Mouse (Mus musculus) forebrain, embryonic 11.5 days (tissue): ENCODE data around the gene Ankrd34c. TPM values are rescaled to one million over a fixed set of nuclear protein-coding genes. Genes with fewer than 3 reads are reported as not detected.
A peak's percentile ranks its signal among the peaks of the same experiment; 100 is the strongest.

Source experiments
- ATAC-seq: fragments of 200-750 bp; cut with Nextera tagmentation; replicated peaks from 2 replicates; pipeline ENCODE4 v1.8.0; 2017; ENCODE audit warnings: moderate TSS enrichment; ENCODE audit not compliant: low FRiP score
- DNase-seq: peaks from one replicate; pipeline ENCODE4 v3.0.0-alpha.2; 2017; ENCODE audit warnings: low spot score
- H3K27ac ChIP-seq: fragments of 300-500 bp; sonication (generic); 2 replicates; pipeline ENCODE4 v1.5.1; 2014; ENCODE audit warnings: low read depth, low read length
- H3K27me3 ChIP-seq: fragments of 300-500 bp; sonication (generic); 2 replicates; pipeline ENCODE4 v1.6.1; 2014; ENCODE audit warnings: mild to moderate bottlenecking, low read length, mixed read lengths; ENCODE audit not compliant: control insufficient read depth, insufficient read depth
- H3K36me3 ChIP-seq: fragments of 300-500 bp; sonication (generic); 2 replicates; pipeline ENCODE4 v1.6.1; 2014; ENCODE audit warnings: mild to moderate bottlenecking, low read length, moderate library complexity, mixed read lengths; ENCODE audit not compliant: control insufficient read depth, insufficient read depth
- H3K4me1 ChIP-seq: fragments of 300-500 bp; sonication (generic); replicated peaks from 2 replicates; pipeline ENCODE4 v1.6.1; 2014; ENCODE audit warnings: low read length, mixed read lengths; ENCODE audit not compliant: control insufficient read depth, insufficient read depth
- H3K4me2 ChIP-seq: fragments of 300-500 bp; sonication (generic); 2 replicates; pipeline ENCODE4 v1.6.1; 2014; ENCODE audit warnings: low read depth, mild to moderate bottlenecking, low read length, moderate library complexity, mixed read lengths; ENCODE audit not compliant: severe bottlenecking
- H3K4me3 ChIP-seq: fragments of 300-500 bp; sonication (generic); 2 replicates; pipeline ENCODE4 v1.5.1; 2014; ENCODE audit warnings: low read depth, low read length
- H3K9ac ChIP-seq: fragments of 300-500 bp; sonication (generic); 2 replicates; pipeline ENCODE4 v1.6.1; 2014; ENCODE audit warnings: low read length
- H3K9me3 ChIP-seq: fragments of 300-500 bp; sonication (generic); 2 replicates; pipeline ENCODE4 v1.6.1; 2016; ENCODE audit warnings: low read length, mixed read lengths; ENCODE audit not compliant: control insufficient read depth
- WGBS: fragments of 180-500 bp; shearing (Covaris S2); extraction: QIAGEN DNeasy Blood & Tissue Kit; methylation state at CpG from one replicate; pipeline ENCODE4 v1.1.7; 2014; 5-methylcytosine and 5-hydroxymethylcytosine counted together
- polyA plus RNA-seq: library from polyadenylated mRNA; unstranded; fragments of >200 nt; fragmentation: Nextera tagmentation; extraction: Ambion mirVana; gene quantifications from 2 replicates; pipeline ENCODE4 v1.2.1, GENCODE M21; 2014

Ankrd34c gene
- not detected in 2 replicates for polyA plus RNA-seq

DNA sequence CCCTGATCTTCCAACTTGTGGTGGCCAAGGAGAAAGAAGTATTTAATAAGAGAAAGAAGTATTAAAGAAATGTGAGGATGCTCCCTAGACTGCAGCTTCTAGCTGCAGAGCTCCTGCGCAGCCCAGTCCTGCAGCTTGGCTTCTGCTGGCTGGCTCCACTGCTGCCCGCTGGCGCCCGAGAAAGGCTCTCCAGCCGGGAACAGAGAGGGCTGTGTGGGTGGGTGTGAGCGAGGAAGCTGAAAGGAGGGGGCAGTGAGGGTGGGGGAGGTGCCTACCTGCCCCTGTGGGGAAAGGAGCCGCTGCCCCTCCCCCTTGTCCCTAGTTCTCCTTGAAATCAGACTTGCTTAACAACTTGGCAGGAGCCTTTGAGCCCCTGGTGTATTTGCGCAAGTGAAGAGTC, at the start of gene Ankrd34c:
Gene Ankrd34c, minus strand, starts transcription at position 181 of the 400 bp plus-strand sequence.
- no peak within 1 kb of the TSS for H3K4me3 ChIP-seq
- peak within 1 kb of the TSS; percentile 21; the same call in 1 of the 2 replicates for H3K4me2 ChIP-seq
- no peaks in the 10 kb centered on the region for H3K9me3 ChIP-seq
- peaks cover 6% of the 10 kb centered on the region; the same call in 1 of the 2 replicates for H3K27me3 ChIP-seq
- ATAC-seq, result 0 out of 2 replicates have a peak, but pooled peaks have one; percentile 15
- DNase-seq, result peak; percentile 53
- 4% methylated on average over 8 of the region's 8 CpGs for WGBS
- no peaks in the 10 kb centered on the region; the same call in 1 of the 2 replicates for H3K4me1 ChIP-seq
- no peak within 1 kb of the TSS for H3K9ac ChIP-seq
- no peak within 1 kb of the TSS for H3K27ac ChIP-seq
- H3K36me3 ChIP-seq, result no peaks in the 10 kb centered on the region

DNA sequence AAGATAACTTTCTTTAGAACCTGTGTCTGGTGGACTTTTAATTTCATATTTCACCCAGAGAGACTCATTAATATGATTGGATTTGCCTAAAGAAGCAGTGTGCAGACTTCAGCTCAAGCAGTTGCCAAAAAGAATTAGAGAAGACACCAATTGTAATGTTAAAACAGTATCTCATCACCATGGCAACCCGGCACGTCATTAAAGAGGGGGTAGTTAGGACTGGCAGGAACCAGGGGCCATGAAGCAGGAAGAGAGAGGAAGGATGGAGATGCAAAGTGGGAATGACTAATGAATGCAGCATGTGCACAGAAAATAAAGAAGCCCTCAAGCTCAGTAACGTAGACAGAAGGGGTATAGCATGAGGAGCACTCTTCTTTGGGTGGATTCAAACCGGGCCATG, 49.3 kb upstream of the Ankrd34c start:
- H3K4me2 ChIP-seq, result no peak overlapping the region
- no peaks in the 10 kb centered on the region for H3K4me1 ChIP-seq
- no peaks in the 10 kb centered on the region for H3K27me3 ChIP-seq
- DNase-seq (no peak), ATAC-seq (no peak)
- H3K27ac ChIP-seq, result no peak overlapping the region
- 50% methylated on average over 4 of the region's 4 CpGs for WGBS
- no peaks in the 10 kb centered on the region for H3K36me3 ChIP-seq
- no peak overlapping the region for H3K9ac ChIP-seq
- H3K4me3 ChIP-seq, result no peak overlapping the region
- H3K9me3 ChIP-seq, result no peaks in the 10 kb centered on the region

DNA sequence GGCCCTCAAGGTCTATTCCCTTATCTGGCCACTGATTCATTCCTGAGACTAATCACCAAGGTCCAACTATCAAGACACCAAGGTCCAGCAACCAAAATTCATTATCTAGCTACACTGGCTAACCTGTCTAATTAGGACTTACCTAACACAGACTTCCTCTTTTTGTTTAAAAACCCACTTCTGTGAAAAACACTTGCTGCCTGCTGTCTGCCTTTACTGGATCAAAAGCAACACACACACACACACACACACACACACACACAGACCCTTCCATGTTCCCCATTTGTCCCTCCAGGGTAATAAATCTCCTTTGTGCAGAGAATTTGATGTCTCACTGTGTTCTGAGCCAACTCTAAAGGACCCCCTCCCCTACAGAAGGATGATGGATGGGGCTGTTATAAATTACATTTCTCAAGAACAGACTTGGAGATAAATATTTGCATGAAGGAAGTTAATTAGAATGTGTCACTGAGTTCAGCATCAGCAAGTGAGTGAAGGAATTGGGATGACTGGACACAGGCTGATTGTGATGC, 43.2 kb upstream of the Ankrd34c start:
- no peaks in the 10 kb centered on the region for H3K4me1 ChIP-seq
- no peaks in the 10 kb centered on the region for H3K27me3 ChIP-seq
- DNase-seq (no peak), ATAC-seq (no peak)
- H3K9me3 ChIP-seq, result no peaks in the 10 kb centered on the region
- no peak overlapping the region for H3K4me3 ChIP-seq
- no peak overlapping the region for H3K27ac ChIP-seq
- H3K4me2 ChIP-seq, result no peak overlapping the region
- no peak overlapping the region for H3K9ac ChIP-seq
- no peaks in the 10 kb centered on the region for H3K36me3 ChIP-seq

DNA sequence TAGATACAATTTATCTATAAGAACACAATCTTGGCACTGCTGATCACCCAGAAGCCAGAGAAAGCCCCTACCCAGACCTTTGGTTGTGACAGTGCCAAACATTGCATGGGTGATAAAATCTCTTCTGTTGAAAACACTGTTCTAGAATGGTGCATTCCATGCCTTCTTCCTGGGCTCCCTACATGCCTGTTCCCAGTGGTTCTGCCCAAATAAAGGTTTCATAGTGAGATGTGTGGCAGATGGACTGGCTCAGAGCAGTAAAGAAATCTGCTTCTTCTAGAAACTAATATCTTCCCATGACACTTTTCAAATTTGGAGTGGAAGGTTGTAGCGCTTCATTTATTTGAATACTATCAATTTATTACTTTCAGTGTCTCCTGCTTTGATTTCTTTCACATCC, 41.0 kb upstream of the Ankrd34c start:
- DNase-seq (no peak), ATAC-seq (no peak)
- H3K9me3 ChIP-seq, result no peaks in the 10 kb centered on the region
- no peaks in the 10 kb centered on the region for H3K4me1 ChIP-seq
- H3K27ac ChIP-seq, result no peak overlapping the region
- H3K36me3 ChIP-seq, result no peaks in the 10 kb centered on the region
- WGBS, result 90% methylated on average over 1 of the region's 1 CpGs
- H3K27me3 ChIP-seq, result no peaks in the 10 kb centered on the region
- no peak overlapping the region for H3K9ac ChIP-seq
- no peak overlapping the region for H3K4me3 ChIP-seq
- H3K4me2 ChIP-seq, result no peak overlapping the region

DNA sequence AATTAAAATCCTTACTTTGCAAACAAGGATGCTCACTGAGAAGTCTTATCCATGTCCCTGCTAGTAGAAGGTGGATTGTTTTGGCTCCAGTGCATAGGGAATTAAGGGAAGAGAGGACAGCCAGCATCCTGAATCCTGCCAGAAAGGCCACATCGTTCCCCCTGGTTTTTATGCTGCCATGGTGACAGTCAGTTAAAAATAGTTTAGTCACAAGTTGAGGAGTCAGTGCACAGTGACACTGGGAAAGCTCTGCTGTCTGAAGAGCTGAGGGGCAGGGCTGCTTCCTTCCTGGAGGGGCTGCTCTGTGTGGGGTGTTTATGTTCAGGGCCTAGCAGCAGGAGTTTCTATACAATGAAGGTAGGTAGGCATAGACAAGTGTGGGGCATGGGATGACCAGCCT, 32.9 kb upstream of the Ankrd34c start:
- no peak overlapping the region for H3K9ac ChIP-seq
- no peaks in the 10 kb centered on the region for H3K27me3 ChIP-seq

DNA sequence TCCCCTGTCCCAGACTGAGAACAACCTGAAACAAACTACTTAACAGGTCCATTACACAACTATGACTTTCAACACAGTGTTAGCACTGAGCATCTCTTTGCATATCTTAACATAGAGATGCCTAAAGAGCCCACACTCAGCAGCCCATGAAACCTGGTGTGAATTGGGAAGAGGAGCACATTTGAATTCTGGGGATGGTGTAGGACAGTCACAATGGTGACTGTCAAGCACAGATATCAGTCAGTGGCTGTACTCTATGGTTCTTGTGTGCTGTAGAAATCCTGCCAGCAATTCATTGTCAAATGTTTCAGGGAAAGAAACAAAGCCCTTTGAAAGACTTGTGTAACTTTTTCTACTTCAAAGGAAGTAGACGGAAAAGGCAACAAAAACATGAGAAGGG, 23.7 kb upstream of the Ankrd34c start:
- H3K27ac ChIP-seq, result no peak overlapping the region
- no peaks in the 10 kb centered on the region for H3K36me3 ChIP-seq
- H3K27me3 ChIP-seq, result no peaks in the 10 kb centered on the region
- H3K4me3 ChIP-seq, result no peak overlapping the region
- ATAC-seq (no peak), DNase-seq (no peak)
- no peak overlapping the region for H3K9ac ChIP-seq
- H3K9me3 ChIP-seq, result no peaks in the 10 kb centered on the region
- 43% methylated on average over 1 of the region's 1 CpGs for WGBS
- H3K4me1 ChIP-seq, result no peaks in the 10 kb centered on the region
- H3K4me2 ChIP-seq, result no peak overlapping the region

More for the DNA sequence above, 32.9 kb upstream of the Ankrd34c start:
- Histone ChIP-seq H3K36me3 (no peaks in the 10 kb centered on the region), H3K4me2 (no peak overlapping the region), H3K4me3 (no peak overlapping the region), H3K9me3 (no peaks in the 10 kb centered on the region), H3K4me1 (no peaks in the 10 kb centered on the region), H3K27ac (no peak overlapping the region)
- no peak for DNase-seq
- 76% methylated on average over 1 of the region's 1 CpGs for WGBS
- ATAC-seq, result no peak

DNA sequence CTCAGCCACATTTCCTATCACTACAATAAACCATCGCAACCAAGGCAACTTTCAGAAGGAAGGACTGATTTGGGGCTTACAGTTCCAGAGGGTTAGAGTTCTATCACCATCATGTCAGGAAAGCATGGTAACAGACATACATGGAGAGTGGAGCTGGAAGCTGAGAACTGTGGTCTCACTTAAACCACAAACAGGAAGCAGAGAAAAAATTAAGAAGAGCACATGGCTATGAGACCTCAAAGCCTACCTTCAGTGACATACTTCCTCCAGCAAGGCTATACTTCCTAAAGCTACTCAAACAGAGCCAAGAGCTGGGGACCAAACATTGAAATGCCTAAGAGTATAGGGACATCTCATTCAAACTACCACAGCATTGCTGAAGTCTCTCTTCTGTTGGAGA, 20.3 kb upstream of the Ankrd34c start:
- no peaks in the 10 kb centered on the region for H3K4me1 ChIP-seq
- DNase-seq, result no peak
- H3K27ac ChIP-seq, result no peak overlapping the region

DNA sequence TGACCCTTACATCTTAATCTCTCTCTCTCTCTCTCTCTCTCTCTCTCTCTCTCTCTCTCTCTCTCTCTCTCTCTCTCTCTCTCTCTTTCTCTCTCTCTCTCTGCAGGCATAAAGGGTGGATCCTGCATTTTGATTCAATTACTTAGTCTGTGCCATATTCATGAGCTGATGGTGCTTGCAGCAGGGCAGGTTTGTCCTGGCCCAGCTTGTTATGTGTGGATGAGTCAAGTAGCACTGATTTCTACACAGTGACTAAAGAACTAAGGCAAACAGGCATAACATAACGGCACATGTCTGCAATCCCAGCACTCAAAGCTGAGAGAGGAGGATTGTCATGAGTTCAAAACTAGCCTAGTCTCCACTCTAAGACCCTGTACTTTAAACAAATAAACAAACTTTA, 19.9 kb upstream of the Ankrd34c start:
- Histone ChIP-seq H3K27me3 (no peaks in the 10 kb centered on the region), H3K4me1 (no peaks in the 10 kb centered on the region), H3K4me3 (no peak overlapping the region), H3K36me3 (no peaks in the 10 kb centered on the region), H3K4me2 (no peak overlapping the region), H3K27ac (no peak overlapping the region), H3K9me3 (no peaks in the 10 kb centered on the region), H3K9ac (no peak overlapping the region)
- no peak for DNase-seq
- WGBS, result 82% methylated on average over 1 of the region's 1 CpGs
- no peak for ATAC-seq

More for the DNA sequence above, 20.3 kb upstream of the Ankrd34c start:
- no peak overlapping the region for H3K4me3 ChIP-seq
- no peak overlapping the region for H3K4me2 ChIP-seq
- no peaks in the 10 kb centered on the region for H3K27me3 ChIP-seq
- no peaks in the 10 kb centered on the region for H3K36me3 ChIP-seq
- H3K9me3 ChIP-seq, result no peaks in the 10 kb centered on the region
- ATAC-seq, result no peak
- no peak overlapping the region for H3K9ac ChIP-seq
- 94% methylated on average over 1 of the region's 1 CpGs for WGBS

DNA sequence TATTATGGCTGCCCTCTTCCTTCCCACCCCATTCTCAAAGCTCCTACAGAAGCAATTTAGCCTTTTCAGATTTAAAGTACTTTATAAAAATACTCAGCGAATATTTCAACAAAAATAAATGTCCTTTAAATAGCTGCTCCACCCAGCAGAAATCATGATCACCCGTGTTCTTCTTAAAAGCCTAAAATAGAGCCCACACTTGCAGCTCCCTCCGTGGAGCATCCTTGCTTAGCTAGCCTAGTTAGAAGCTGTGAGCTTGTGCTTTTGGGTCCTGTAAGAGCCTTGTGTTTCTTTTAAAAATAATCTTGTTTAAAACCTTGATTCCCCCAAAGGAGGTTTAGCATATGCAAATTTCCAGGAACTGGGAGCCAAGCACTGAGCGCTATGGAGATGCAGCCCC, 19.3 kb upstream of the Ankrd34c start:
- Histone ChIP-seq H3K9ac (no peak overlapping the region), H3K27me3 (no peaks in the 10 kb centered on the region), H3K4me3 (no peak overlapping the region), H3K4me1 (no peaks in the 10 kb centered on the region), H3K4me2 (no peak overlapping the region), H3K36me3 (no peaks in the 10 kb centered on the region), H3K27ac (no peak overlapping the region), H3K9me3 (no peaks in the 10 kb centered on the region)
- WGBS, result 47% methylated on average over 4 of the region's 4 CpGs
- ATAC-seq (no peak), DNase-seq (no peak)
